Mouse (Mus musculus) cerebellum, adult 2 months (tissue): ENCODE measurements at regions not wholly inside any gene's neighbourhood (a gene's known extent, or its start where the extent isn't known, plus 50 kb on each side); places are given as distances from the start of the nearest gene placed in this dataset.

ENCODE experiments used
- DNase-seq, 2 experiments: peaks; one replicate each; pipeline ENCODE4 v3.0.0; 2021
- H3K27ac ChIP-seq: fragments of 200-500 bp; 2 replicates; pipeline ENCODE4 v1.5.1; 2012; ENCODE audit warnings: low read length, control low read depth, inconsistent platforms; ENCODE audit not compliant: insufficient read depth
- H3K27me3 ChIP-seq: fragments of 200-500 bp; 2 replicates; pipeline ENCODE4 v1.6.1; 2012; ENCODE audit warnings: inconsistent platforms, mild to moderate bottlenecking, low read length, moderate library complexity; ENCODE audit not compliant: control insufficient read depth, insufficient read depth
- H3K4me1 ChIP-seq: fragments of 200-500 bp; 2 replicates; pipeline ENCODE4 v1.6.1; 2011; ENCODE audit warnings: low read length; ENCODE audit not compliant: control insufficient read depth, insufficient read depth
- H3K4me3 ChIP-seq: fragments of 200-500 bp; replicated peaks from 2 replicates; pipeline ENCODE3; 2011; ENCODE audit warnings: mild to moderate bottlenecking, low read depth, low read length, control low read depth; ENCODE audit not compliant: insufficient read depth
- CTCF ChIP-seq: fragments of 200-500 bp; IDR thresholded peaks from 2 replicates; pipeline ENCODE4 v1.5.1; 2011; ENCODE audit warnings: low read depth, mild to moderate bottlenecking, control low read depth, low read length, moderate library complexity, borderline replicate concordance; ENCODE audit not compliant: insufficient read depth
- POLR2A ChIP-seq: fragments of 200-500 bp; IDR thresholded peaks from 2 replicates; pipeline ENCODE4 v1.6.1; 2011; ENCODE audit warnings: low read length, control low read depth, borderline replicate concordance; ENCODE audit not compliant: insufficient read depth
- WGBS: fragments of 180-500 bp; shearing (Covaris S2); methylation state at CpG from one replicate; pipeline ENCODE4 v1.1.7; 2018; 5-methylcytosine and 5-hydroxymethylcytosine counted together

- Histone ChIP-seq H3K4me3 (no peak overlapping the region), H3K27me3 (no peaks in the 10 kb centered on the region), H3K4me1 (no peaks in the 10 kb centered on the region), H3K27ac (no peak overlapping the region)
- DNase-seq, result no peak
- no peak for TF ChIP-seq CTCF
- no peak for TF ChIP-seq POLR2A
- WGBS, result 19% methylated on average over 1 of the region's 1 CpGs
These were observed 215.6 kb upstream of the Ins1 start for GRCm38 (mm10) chr19:52048378-52048978.

- Histone ChIP-seq H3K4me3 (no peak overlapping the region), H3K27ac (no peak overlapping the region), H3K27me3 (no peaks in the 10 kb centered on the region), H3K4me1 (no peaks in the 10 kb centered on the region)
- 70% methylated on average over 1 of the region's 1 CpGs for WGBS
- DNase-seq, result no peak
- no peak for TF ChIP-seq POLR2A
- TF ChIP-seq CTCF, result no peak
These were observed 195.3 kb upstream of the Ins1 start for GRCm38 (mm10) chr19:52068806-52069205.

- Histone ChIP-seq H3K27ac (no peak overlapping the region), H3K27me3 (no peaks in the 10 kb centered on the region), H3K4me3 (no peak overlapping the region), H3K4me1 (no peaks in the 10 kb centered on the region)
- no peak for DNase-seq
- TF ChIP-seq CTCF (no peak), POLR2A (no peak)
- WGBS, result 74% methylated on average over 4 of the region's 4 CpGs
These were observed 194.1 kb upstream of the Ins1 start for GRCm38 (mm10) chr19:52069919-52070528.

- 30% methylated on average over 5 of the region's 5 CpGs for WGBS
- no peaks in the 10 kb centered on the region for H3K4me1 ChIP-seq
- TF ChIP-seq CTCF, result no peak
- H3K27me3 ChIP-seq, result no peaks in the 10 kb centered on the region
- no peak overlapping the region for H3K27ac ChIP-seq
- H3K4me3 ChIP-seq, result no peak overlapping the region
- DNase-seq, result no peak
These were observed 192.9 kb upstream of the Ins1 start for GRCm38 (mm10) chr19:52071234-52071633.

GRCm38 (mm10) chr19:52079020-52079419 lies 185.1 kb upstream of the Ins1 start:
- H3K4me1 ChIP-seq, result no peaks in the 10 kb centered on the region
- H3K4me3 ChIP-seq, result no peak overlapping the region
- TF ChIP-seq CTCF (no peak), POLR2A (no peak)
- 21% methylated on average over 3 of the region's 3 CpGs for WGBS
- no peak for DNase-seq
- H3K27ac ChIP-seq, result no peak overlapping the region
- H3K27me3 ChIP-seq, result no peaks in the 10 kb centered on the region

GRCm38 (mm10) chr19:52112398-52112797 lies 151.7 kb upstream of the Ins1 start:
- no peak overlapping the region for H3K4me3 ChIP-seq
- TF ChIP-seq POLR2A, result no peak
- TF ChIP-seq CTCF, result no peak
- WGBS, result 13% methylated on average over 3 of the region's 3 CpGs
- no peak overlapping the region for H3K27ac ChIP-seq
- DNase-seq, result peak; percentile 9 to 25
- H3K27me3 ChIP-seq, result no peaks in the 10 kb centered on the region
- H3K4me1 ChIP-seq, result no peaks in the 10 kb centered on the region
